Mouse (Mus musculus): ENCODE data around the gene Nme9.

DNA sequence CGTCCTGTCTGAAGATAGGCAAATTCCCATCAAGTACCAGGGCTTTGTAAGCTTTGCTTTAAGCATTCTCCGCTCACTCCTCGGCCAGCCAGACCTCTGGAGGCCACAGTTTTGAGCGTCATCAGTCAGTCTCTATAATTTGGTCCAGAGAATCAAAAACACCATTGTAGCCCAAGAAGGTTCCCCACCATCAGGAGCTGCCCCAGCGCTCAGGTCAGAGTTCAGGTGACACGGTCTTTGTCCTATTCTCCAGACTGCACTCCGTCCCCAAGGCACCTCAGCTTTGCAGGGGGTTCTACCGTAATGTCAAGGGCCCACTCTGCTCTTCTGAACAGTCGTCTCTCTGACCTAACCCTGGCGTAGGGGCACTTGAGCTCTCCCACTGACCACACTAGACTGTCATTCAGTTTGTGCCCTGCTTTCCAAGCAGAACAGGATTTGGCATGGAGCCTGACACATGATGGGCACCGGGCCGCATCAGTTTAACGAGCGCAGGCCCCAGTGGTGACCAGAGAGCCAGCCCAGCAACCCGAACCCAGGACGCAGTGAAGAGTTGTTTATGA, 15.6 kb upstream of the Nme9 start:
- TF ChIP-seq CTCF (IDR thresholded peaks at IDR 0.05; ENCODE audit: low read depth) = no peak
- TF ChIP-seq EP300 (IDR thresholded peaks at IDR 0.05; ENCODE audit: low read depth) = no peak

Data from liver, embryonic 14.5 days (tissue).